Mouse (Mus musculus): ENCODE measurements around the gene Dop1a.

Dop1a gene

DNA sequence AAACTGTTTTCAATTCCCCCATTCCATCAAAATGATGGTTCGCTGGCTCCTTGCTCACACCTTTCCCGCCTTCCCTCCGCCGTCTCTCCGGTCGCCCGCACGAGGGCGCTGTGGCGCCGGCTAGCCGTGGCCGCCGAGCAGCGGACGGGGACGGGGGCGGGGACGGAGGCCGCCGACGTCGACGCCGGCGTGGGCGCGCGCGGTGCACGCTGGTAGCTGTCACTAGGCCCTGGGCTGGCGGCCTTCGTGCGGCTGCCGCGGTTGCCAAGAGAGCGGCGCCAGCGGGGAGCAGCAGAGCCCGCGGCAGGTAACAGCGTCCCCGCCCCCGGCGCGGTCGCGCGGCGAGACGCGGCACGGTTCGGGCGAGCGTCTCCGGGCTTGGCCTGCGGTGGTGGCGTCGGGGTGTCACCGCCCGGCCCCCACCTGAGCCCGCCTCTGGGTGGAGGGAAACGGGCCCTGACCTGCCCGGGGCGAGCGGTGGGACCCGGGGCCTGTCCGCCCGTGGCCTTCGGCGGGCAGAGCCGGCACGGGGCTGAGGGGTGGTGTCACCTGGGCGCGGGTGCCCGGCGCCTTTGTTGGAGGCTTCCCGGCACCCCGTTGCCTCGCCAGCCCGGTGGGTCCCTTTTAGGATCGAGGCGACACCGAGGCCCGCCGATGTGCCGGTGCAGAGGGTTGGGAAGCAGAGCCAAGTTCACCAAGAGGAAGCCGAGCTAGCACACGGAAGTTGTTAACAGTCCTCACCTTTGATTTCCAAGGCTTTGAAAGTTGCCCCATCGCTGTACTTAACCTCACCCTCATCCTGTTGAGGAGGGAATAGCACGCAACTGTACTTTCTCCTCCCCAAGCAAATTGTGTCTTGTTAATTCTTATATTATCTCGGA lies at the start of gene Dop1a:
Dop1a (plus strand) TSS at position 165 of the 881 bp plus-strand sequence.
- in situ Hi-C loops (cut with MseI, MboI) = loop anchor here (5.0 to 10.0 kb wide), 2 partner anchors 105 to 108 kb away; partner anchors contain the start of genes Pgm3 (in 2 of the 2) and Rwdd2a (in 2 of the 2)

DNA sequence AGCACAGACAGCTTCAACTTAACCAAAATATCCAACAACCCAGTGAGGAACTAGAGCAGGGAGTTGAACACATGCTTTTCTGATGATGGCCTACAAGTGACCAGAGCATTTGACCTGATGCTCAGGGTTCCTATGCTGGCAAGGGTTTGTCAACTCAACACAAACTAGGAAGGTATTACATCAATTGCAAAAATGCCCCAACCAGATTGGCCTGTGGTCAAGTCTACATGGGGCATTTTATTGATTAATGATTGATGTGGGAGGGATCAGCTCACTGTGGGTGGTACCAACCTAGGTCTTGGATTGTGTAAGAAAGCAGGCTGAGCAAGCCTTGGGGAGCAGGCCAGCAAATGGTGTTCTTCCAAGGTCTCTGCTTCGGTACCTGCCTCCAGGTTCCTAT lies 49.0 kb upstream of the Dop1a start:
- in situ Hi-C loops (cut with MseI, MboI) = no loop called here

DNA sequence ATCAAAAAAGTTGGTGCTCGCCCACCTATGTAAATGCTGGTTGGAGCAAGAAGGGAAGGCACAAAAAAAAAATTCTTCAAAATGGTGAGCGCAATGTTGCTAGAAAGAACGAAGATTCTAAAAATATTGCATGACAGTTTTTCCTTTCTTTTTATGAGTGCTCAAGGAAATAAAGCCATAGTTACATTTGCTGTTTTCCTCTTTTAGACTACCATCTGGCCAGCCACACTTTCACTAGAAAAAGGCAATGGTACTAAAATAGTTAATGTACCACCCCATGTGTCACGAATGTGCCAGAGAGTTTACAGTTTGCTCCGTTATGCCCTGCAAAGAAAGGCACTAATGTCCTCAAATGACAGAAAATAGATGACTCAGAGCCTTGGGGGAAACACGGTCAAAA lies 47.6 kb upstream of the Dop1a start:
- in situ Hi-C loops (cut with MseI, MboI) = no loop called here

DNA sequence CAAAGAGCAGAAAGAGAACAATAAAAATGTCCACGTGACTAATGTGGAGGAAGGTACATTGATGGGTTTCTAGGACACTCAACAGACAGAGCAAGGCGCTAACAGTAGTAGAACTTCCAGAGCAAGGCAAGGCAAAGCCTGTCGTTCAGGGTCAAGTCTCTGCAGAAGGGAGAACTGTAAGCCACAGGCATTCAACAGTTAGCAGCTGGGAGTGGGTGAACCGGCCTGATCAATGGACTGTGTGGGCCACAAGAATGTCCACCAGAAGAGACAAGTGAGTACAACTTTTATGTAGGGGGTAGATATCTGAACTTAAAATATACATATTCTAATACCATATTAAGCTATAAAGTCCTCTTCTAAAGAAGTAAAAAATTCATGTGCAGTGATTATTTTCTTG lies 43.6 kb upstream of the Dop1a start:
- in situ Hi-C loops (cut with MseI, MboI) = no loop called here

DNA sequence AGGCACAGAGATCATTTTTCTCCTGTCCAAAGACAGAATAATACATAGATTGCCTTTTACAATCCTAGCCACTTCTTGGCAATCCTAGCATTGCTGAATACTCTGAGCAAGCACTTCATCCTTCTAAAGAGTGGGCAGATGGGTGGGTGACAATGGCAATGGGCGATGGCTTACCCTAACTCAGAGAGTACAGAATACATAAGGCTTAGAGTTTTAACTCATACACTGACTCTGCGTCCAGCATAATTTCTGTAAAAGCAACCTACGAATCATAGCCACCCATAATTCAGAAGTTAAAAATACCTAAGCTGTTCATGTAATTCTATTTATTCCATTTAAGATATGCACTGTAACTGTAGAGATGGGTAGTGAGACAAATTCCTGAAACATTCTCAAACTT lies 31.4 kb upstream of the Dop1a start:
- in situ Hi-C loops (cut with MseI, MboI) = no loop called here

DNA sequence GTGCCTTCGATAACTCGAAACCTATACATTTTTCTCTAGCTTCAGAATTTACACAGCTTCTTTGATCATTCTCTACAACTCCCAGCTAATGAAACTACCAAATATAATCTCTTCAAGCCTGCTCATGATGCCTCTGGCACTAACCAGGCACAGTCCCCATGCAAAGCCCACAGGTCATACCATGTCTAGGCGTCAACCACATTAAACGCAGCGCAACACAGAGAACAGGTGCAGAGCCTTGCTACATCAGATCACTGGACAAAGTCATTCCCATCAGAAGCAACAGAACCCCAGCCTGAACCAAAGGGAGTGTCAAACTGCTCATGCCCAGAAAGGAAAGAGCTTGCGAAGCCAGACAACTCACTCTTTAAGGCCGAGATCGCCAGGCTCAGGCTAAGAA lies 30.3 kb upstream of the Dop1a start:
- in situ Hi-C loops (cut with MseI, MboI) = no loop called here

DNA sequence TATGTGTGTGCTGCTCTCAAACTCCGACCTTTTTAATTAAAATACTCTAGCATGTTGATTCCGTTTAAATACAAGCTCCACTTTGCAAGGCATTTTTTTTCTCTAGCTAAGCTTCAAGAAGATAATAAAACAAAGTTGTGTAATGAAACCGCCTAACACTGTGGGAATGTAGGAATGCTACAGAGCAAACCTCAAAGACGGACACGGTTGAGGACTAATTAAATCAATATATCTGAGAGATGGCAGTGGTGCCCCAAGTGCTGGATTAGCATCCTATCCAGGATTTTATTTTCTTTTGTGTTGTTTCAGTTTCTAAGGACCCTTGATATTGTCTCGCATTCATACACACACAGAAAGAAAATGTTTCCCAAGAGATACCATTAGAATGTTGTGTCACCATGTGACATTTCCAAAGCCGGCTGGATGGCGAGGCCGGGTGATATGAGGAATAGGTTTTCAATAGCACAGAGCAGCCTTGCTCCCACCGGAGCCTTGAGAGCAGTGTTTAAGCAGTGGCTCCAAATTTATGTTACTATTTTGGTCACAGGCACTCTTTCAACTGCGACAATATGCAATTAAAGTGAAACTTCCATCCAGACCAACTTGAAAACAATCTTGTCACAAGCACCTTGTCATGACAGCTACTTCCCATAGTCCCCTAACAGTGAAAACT lies 28.5 kb upstream of the Dop1a start:
- in situ Hi-C loops (cut with MseI, MboI) = no loop called here

DNA sequence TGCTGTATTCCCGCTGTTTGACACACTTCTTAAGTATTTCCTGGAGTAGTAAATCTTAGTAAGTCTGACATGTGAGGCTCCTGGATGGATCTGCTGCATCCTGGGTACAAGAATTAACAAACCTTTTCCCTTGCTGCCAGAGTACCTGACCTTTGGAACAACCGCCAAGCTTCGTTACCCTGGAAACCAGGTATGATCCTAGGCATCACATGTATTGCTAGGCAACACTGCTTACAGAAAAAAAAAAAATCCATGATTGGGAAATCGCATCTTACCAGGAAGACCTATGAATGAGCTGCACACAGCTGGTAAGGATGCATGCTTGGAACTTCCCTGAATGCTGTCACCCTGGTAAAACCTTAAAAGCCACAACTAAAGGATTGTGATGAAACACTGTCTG lies 24.7 kb upstream of the Dop1a start:
- in situ Hi-C loops (cut with MseI, MboI) = loop anchor here in 1 of 2 experiments (10.0 kb wide), 1 partner anchor 667 kb away; no protein-coding TSS in a partner anchor

DNA sequence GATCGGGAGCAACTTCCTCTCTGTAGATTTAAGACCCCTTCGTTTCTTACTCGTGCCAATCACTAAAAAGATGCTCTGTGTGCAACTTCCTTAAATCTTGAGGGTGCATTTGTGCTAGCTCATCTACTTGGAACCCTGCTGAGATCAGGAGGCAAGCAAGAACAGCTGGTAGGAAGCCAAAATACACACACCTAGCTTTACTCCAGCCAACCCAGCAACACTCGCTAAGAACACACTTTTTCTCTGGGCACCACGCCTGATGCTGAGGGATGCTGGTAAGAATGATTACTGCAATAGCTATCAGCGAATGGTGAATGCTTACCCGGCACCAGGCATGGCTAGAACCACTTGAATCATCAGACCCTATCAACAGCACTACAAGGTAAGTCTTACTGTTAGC lies 20.1 kb upstream of the Dop1a start:
- in situ Hi-C loops (cut with MseI, MboI) = loop anchor here in 1 of 2 experiments (10.0 kb wide), 1 partner anchor 672 kb away; no protein-coding TSS in a partner anchor

DNA sequence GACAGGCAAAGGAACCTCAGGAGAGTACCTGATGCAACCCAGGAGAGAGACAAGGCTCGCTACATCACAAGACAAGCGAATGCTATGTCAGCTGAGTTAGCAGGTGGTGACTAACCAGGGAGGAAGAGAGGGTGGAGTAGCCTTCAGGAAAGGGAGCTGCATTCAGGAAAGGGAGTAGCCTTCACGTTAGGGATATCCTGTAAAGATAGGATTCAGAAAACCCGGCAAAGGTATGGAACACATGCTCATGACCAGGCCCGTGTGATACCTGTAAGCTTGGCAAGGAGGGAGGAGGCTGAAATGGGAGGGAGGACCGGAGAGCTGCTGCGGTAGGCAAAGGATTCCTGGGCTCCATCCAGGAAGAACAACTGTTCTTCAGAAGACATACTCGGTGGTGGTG lies 19.5 kb upstream of the Dop1a start:
- in situ Hi-C loops (cut with MseI, MboI) = loop anchor here in 1 of 2 experiments (10.0 kb wide), 1 partner anchor 673 kb away; no protein-coding TSS in a partner anchor

DNA sequence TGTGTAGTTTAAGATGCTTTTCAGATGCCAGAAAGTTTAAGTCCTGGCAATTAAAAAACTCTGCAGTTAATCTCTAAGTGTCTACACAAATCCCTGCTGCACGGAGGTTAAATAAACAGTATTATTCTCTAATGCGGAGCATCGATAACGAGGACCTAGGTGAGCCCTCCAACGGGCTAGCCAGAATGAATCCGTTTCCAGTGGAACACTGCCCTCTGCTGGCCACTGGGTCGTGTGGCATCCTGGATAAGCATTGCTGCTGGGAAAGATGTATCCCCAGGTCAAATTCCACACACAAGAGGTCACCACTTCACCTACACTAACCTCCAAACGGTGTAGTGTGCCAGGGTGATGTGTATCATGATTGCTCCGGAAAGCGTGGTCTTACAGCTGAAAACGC lies 17.4 kb upstream of the Dop1a start:
- in situ Hi-C loops (cut with MseI, MboI) = loop anchor here in 1 of 2 experiments (10.0 kb wide), 1 partner anchor 675 kb away; no protein-coding TSS in a partner anchor

DNA sequence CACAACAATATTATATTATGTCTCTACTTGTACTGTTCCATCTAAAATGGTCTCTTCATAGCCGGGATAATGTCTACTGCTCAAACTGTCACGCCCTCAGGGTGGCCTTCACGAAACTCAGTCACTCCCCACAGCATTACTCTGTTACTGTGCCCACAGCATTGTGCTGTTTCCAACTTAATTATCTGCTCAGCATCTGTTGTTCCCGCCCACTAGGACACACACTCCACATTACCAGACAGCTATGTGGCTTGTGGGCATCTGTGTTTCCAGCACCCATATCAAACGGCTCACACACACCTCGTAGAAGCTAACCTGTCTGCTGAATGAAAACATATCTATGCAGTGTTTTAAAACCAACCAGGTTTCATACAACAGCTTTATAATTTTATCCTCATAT lies 15.9 kb upstream of the Dop1a start:
- in situ Hi-C loops (cut with MseI, MboI) = loop anchor here in 1 of 2 experiments (5.0 to 10.0 kb wide), 2 partner anchors 586 to 674 kb away; no protein-coding TSS in a partner anchor

DNA sequence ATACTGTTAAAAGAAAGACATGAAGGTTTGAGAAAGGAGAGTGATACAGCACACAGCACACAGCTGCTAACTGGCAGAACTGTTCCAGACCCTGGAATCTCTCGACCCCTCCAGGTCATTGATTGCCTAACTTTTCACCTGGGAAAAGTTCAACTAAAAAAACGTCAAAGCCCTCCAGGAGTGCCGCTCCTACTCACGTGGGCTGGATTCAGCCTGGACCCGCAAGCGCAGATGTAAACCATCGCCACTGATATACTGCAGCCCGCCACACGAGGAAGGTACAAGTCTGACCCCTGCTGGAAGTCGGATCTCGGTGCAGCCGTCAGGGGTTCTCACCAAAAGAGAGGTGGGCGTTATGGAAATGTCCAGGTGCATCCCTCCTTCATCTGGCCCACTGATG lies 15.3 kb upstream of the Dop1a start:
- in situ Hi-C loops (cut with MseI, MboI) = loop anchor here in 1 of 2 experiments (5.0 to 10.0 kb wide), 2 partner anchors 587 to 674 kb away; no protein-coding TSS in a partner anchor

DNA sequence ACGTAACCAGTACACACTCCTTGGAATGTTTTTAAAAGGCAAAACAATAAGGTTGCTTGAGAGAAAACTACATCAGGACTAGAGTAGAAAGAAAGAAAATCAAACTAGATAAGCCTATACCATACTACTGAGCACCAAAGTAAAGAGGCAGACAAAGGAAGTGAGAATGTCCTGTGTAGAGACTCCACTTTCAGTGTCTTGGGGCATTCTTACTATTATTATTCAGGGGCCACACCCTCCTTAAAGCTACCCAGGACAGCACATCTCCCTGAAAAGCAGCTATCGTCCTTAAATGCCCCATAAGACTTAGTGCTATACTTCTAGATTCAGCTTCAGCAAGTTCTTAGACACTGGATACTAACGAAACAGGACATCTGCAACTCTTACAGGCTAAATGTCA lies 13.3 kb upstream of the Dop1a start:
- in situ Hi-C loops (cut with MseI, MboI) = loop anchor here in 1 of 2 experiments (5.0 to 10.0 kb wide), 2 partner anchors 589 to 676 kb away; no protein-coding TSS in a partner anchor

DNA sequence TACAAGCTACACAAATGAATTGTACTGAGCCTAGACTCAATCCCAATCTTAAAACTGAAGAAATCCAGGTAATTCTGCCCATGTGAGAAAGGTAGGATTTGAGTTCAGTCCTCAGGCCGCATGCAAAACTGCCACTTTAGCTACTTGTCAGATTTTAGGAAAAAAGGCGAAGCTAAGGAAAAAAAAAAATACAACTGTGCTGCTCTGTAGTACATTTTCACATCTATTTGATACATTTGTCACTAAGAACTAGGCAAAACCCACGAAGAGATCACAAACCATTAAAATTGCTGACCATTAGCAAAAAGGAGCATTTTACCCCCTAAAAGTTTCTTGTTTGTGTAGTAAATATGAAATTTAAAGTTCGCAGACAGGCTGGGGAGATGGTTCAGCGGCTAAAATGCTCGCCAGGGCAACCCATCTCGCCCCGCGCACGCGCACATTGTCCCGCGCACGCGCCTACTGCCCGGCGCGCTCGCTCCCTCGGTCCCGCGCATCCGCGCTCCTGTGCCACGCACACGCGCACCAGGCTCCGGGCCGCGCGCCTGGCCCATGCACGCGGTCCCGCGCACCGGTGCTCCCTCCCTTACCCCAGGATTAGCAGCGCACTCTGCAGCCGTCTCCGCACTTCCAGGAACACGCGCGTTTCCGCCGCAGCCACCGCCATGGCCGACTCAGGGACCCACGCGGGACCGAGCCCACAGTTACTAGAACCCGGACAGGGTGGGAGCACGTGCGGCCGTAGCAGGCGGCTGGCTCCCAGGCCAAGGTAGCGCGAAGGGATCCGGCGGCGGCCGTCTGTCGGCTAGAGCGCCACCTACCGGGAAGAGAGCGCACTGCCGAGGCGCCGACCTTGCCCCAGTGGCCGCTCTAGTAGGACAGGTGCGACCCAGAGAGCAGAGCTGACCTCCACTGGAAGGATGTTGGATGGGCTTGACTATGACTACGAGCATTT lies 2.5 kb upstream of the Dop1a start, which contains the start of gene Ube2cbp:
Ube2cbp (minus strand) TSS at position 800 of the 955 bp plus-strand sequence.
- in situ Hi-C loops (cut with MseI, MboI) = loop anchor here (5.0 to 10.0 kb wide), 2 partner anchors 108 to 110 kb away; partner anchors contain the start of genes Pgm3 (in 2 of the 2) and Rwdd2a (in 2 of the 2)

DNA sequence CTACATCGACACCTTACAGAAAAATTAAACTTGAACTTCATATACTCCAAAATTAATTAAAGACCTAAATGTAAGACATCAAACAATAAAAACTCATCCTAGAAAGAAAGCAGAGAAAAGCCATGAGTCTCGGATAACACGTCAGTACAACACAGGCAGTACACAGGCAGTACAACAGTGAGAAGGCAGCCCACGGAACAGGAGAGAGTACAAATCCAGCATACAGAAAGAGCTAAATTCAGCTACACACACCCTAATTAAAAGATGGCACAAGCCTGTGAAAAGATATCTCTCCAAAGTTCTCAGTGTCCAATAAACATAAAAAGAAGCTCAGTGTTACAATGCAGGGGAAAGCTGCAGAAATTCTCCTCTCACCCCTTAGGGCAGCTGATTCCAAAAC lies 9.0 kb downstream of the Dop1a start:
- in situ Hi-C loops (cut with MseI, MboI) = no loop called here

DNA sequence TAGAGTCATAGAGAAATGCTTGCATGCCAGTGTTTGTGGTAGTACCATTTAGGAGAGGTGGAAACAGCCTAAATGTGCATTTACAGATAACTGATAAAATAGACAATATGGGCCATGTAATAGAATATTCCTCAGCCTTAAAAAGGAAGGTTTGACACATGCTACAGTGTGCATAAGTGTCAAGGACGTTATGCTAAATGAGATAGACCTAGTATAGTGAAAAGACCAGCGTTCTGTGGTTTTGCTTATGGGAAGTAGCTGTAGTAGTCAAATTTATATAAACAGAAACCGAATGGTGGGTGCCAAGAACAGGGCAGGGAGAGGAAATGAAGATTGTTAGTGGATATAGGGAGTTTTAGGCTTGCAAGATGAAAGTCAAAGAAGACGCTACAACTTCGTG lies 9.8 kb downstream of the Dop1a start:
- in situ Hi-C loops (cut with MseI, MboI) = no loop called here

DNA sequence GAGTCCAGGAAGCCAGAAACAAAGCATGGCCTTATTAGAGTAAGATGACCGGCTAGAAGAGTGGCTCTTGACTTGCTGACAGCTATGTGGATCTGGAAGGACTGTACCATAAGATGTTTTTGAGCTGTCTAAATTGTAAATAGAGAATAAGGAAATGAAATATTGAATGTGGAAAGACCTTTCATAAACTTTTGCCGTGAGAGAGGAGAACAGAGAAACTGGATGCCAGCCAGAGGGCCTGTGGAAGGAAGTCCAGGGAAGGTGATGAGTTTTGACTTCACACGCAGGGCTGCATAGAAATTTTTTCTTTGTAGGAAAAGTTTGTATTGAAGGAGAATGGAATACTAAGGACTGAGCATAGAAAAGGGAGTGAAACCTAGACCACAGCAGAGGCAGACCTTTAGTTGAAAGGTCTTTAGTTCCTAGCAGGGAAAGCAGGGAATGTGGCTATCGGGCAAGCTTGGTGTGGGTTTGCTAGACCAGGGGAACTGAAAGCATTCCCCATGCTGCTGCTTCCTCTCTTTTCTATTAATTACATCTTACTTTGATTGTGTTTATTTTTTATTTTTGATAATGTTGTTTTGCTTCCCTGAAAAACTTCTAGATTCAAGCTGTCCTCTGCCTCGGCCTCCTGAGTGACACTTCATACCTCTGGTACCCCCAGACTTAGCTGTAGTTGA lies 11.6 kb downstream of the Dop1a start:
- in situ Hi-C loops (cut with MseI, MboI) = no loop called here

DNA sequence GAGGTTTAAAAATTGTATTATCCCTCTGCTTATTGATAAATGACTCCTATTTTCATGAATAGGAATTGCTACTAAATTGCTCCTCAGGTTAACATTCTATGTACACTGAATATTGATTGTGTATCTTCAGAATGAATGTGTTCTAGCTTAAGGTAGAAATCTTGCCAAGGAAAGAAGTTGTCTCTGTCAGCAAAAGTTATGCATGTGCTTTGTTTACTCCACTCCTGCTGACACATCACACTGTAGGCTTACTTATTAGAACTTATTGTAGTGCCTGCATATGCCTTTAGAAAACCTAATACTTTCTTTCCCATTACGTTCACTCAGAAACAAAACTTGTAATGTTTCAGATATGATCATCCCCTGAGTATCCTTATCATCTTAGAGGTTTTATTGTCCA lies 15.3 kb downstream of the Dop1a start:
- in situ Hi-C loops (cut with MseI, MboI) = no loop called here

DNA sequence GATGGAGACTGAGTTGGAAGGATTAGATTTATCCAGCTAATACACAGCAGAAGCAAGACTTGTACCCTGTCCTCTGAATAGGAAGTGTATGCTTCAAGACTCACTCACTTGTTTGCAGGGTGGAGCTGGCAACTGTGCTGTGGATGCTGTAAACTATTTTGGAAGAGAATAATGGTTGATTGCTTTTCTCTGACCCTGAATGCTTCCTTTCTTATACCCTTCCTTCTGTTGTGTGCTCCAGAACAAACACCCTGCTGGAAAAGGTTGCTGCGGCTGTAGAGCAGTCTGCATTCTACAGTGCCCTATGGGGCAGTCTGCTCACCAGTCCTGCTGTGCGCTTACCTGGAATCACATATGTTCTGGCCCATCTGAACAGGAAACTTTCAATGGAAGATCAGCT lies 24.8 kb downstream of the Dop1a start:
- in situ Hi-C loops (cut with MseI, MboI) = no loop called here
